14 mouse cellular contexts compared by ENCODE assay signal in genomic region chr2:120097868-120098267, GRCm38 (mm10). TPM values are rescaled to one million over a fixed set of nuclear protein-coding genes. Genes with fewer than 3 reads are reported as not detected.
A peak's percentile ranks its signal among the peaks of the same experiment; 100 is the strongest.
DNase-seq lines count a peak whose midpoint lies in the region; ATAC-seq lines count a peak whose summit lies in the region.
"Had no signal": no experiment of that assay in that cellular context is flagged by ENCODE, and none has a peak within 500 bp of the region (broad histone marks: within the 10 kb centered on the region; RNA-seq: fewer than 3 reads in every experiment).

No protein-coding gene starts in this region.

- H3K9ac ChIP-seq in heart, embryonic 14.5 days (ENCODE audit: low read length), result peak overlapping the region; percentile 44; the same call in 1 of the 2 replicates
- H3K9ac ChIP-seq in forebrain, embryonic 11.5 days (ENCODE audit: low read length), result no peak overlapping the region

- no peak for ATAC-seq in megakaryocyte, adult 5-6 weeks (ENCODE audit: poor library complexity, severe bottlenecking)
- peak; percentile 45; the same call in 1 of the 2 replicates for ATAC-seq in heart, embryonic 14.5 days (ENCODE audit: insufficient number of reproducible peaks, insufficient read depth, low FRiP score, low read depth)
- ATAC-seq in forebrain, embryonic 11.5 days (replicated peaks; ENCODE audit: low FRiP score), result no peak

- H3K27me3 ChIP-seq in megakaryocyte, embryonic 14.5 days (replicated peaks), result no peaks in the 10 kb centered on the region
- H3K27me3 ChIP-seq in heart, embryonic 14.5 days (ENCODE audit: control insufficient read depth, insufficient read depth, low read length), result no peaks in the 10 kb centered on the region
- H3K27me3 ChIP-seq in forebrain, embryonic 11.5 days (ENCODE audit: control insufficient read depth, insufficient read depth, low read length), result no peaks in the 10 kb centered on the region

- 21% methylated on average over 8 of the region's 8 CpGs for WGBS in heart, embryonic 14.5 days
- 93% methylated on average over 8 of the region's 8 CpGs for WGBS in forebrain, embryonic 11.5 days

- peaks cover 90% of the 10 kb centered on the region for H3K4me1 ChIP-seq in megakaryocyte, embryonic 14.5 days
- peaks cover 48 to 58% of the 10 kb centered on the region in 2 experiments for H3K4me1 ChIP-seq in heart, embryonic 14.5 days (ENCODE audit: control insufficient read depth in 2 of 2, insufficient read depth in 2 of 2, low read length in 2 of 2)
- no peaks in the 10 kb centered on the region for H3K4me1 ChIP-seq in forebrain, embryonic 11.5 days (replicated peaks; ENCODE audit: control insufficient read depth, insufficient read depth, low read length)

- no peak overlapping the region for H3K4me2 ChIP-seq in heart, embryonic 14.5 days (ENCODE audit: low read length)
- no peak overlapping the region for H3K4me2 ChIP-seq in forebrain, embryonic 11.5 days (ENCODE audit: low read depth, low read length, severe bottlenecking)

- peak overlapping the region; percentile 30 for H3K4me3 ChIP-seq in megakaryocyte, embryonic 14.5 days (replicated peaks)
- H3K4me3 ChIP-seq in heart, embryonic 14.5 days (ENCODE audit: control insufficient read depth in 1 of 2, insufficient read depth in 1 of 2, low read depth in 1 of 2, low read length in 2 of 2), result no peak overlapping the region
- H3K4me3 ChIP-seq in forebrain, embryonic 11.5 days (ENCODE audit: low read depth, low read length), result no peak overlapping the region
- H3K4me3 ChIP-seq: forebrain, embryonic 10.5 days had no signal

- H3K9me3 ChIP-seq in megakaryocyte, embryonic 14.5 days, result no peaks in the 10 kb centered on the region
- H3K9me3 ChIP-seq in heart, embryonic 14.5 days (ENCODE audit: control insufficient read depth, low read length), result no peaks in the 10 kb centered on the region
- H3K9me3 ChIP-seq in forebrain, embryonic 11.5 days (ENCODE audit: control insufficient read depth, low read length), result no peaks in the 10 kb centered on the region
- H3K9me3 ChIP-seq: forebrain, embryonic 10.5 days had no signal

- H3K36me3 ChIP-seq in megakaryocyte, embryonic 14.5 days (replicated peaks; ENCODE audit: low read length), result peaks cover 88% of the 10 kb centered on the region
- H3K36me3 ChIP-seq in heart, embryonic 14.5 days (ENCODE audit: control insufficient read depth, insufficient read depth, low read length), result peaks cover 47% of the 10 kb centered on the region
- H3K36me3 ChIP-seq in forebrain, embryonic 11.5 days (ENCODE audit: control insufficient read depth, insufficient read depth, low read length), result no peaks in the 10 kb centered on the region

- H3K27ac ChIP-seq in heart, embryonic 14.5 days (replicated peaks in 1 of 2; ENCODE audit: control insufficient read depth in 1 of 2, insufficient read depth in 1 of 2, low read depth in 2 of 2, low read length in 2 of 2), result peak overlapping the region; percentile 95 to 99
- H3K27ac ChIP-seq in forebrain, embryonic 11.5 days (ENCODE audit: low read depth, low read length), result no peak overlapping the region
- H3K27ac ChIP-seq: forebrain, embryonic 10.5 days had no signal

- DNase-seq in heart, adult 18-20 months, result peak; percentile 63 to 74
- DNase-seq in heart, postnatal 4 days, result no peak
- peak; percentile 74 to 78 for DNase-seq in spleen, postnatal 36 days (ENCODE audit: low spot score in 2 of 2)
- no peak for DNase-seq in left cerebral cortex, adult 8-10 months (ENCODE audit: low spot score in 2 of 2)
- no peak for DNase-seq in forebrain, embryonic 11.5 days (ENCODE audit: low spot score)
- DNase-seq: adrenal gland, adult 2 months; cerebellum, adult 11-12 months; embryo, embryonic 11 days; layer of hippocampus, postnatal 36 days; retina, postnatal 1 day had no signal

RNA-seq across cellular contexts. Expression of gene Ehd4, which starts 56.5 kb away (rescaled TPM):
- total RNA-seq in heart, adult 18-20 months (2021), result 100 to 1,000 TPM; 382 to 400 TPM
- 100 to 1,000 TPM; 461 to 503 TPM for total RNA-seq in heart, postnatal 4 days (2021)
- 55.8 and 61.8 TPM in 2 replicates for polyA plus RNA-seq in megakaryocyte, embryonic 14.5 days (2012; ENCODE audit: insufficient read depth, low replicate concordance)
- 50.9 and 56.7 TPM in 2 replicates for total RNA-seq in megakaryocyte, adult 5-6 weeks (2015)
- 77.5 and 92.9 TPM in 2 replicates for total RNA-seq in megakaryocyte, adult 5-6 weeks (2017)
- polyA plus RNA-seq in heart, embryonic 14.5 days (2014; fragmentation: Nextera tagmentation; extraction: Ambion mirVana), result 141 and 152 TPM in 2 replicates
- 10 to 100 TPM; 13.5 to 20.3 (median 16.0) TPM for total RNA-seq in left cerebral cortex, adult 8-10 months (2022)
- 13.1 and 13.9 TPM in 2 replicates for polyA plus RNA-seq in forebrain, embryonic 11.5 days (2014; fragmentation: Nextera tagmentation; extraction: Ambion mirVana)

Comparison
In these comparisons a context has a peak if more than half of its experiments do, and no peak if none do; other contexts are left out.
1. DNase-seq: peak in heart, adult 18-20 months (2 of 2) and spleen, postnatal 36 days (2 of 2); none in heart, postnatal 4 days (single experiment), left cerebral cortex, adult 8-10 months (0 of 2) and forebrain, embryonic 11.5 days (single experiment).
2. RNA of gene Ehd4, which starts 56.5 kb away (total RNA-seq): 461 to 503 TPM in heart, postnatal 4 days and 382 to 400 TPM in heart, adult 18-20 months; 50.9 to 92.9 TPM in megakaryocyte, adult 5-6 weeks and 13.5 to 20.3 TPM in left cerebral cortex, adult 8-10 months; every median in the first group is over 4 times any median in the second.